Mouse (Mus musculus) G1E (cell line): ENCODE measurements around the gene Rin3. TPM values are rescaled to one million over a fixed set of nuclear protein-coding genes. Genes with fewer than 3 reads are reported as not detected.
A peak's percentile ranks its signal among the peaks of the same experiment; 100 is the strongest.

Source experiments
- ATAC-seq: 2 replicates; pipeline ENCODE4 v1.8.0; 2016; ENCODE audit warnings: mild to moderate bottlenecking; ENCODE audit not compliant: insufficient number of reproducible peaks, poor library complexity, low FRiP score, severe bottlenecking; ENCODE audit errors: extremely low read depth
- DNase-seq: peaks from one replicate; pipeline ENCODE4 v3.0.0; 2012; ENCODE audit warnings: low spot score
- H3K27me3 ChIP-seq: 2 replicates; pipeline ENCODE4 v1.6.1; 2012; ENCODE audit warnings: mild to moderate bottlenecking, low read length, inconsistent platforms; ENCODE audit not compliant: insufficient read depth
- H3K36me3 ChIP-seq: replicated peaks from 2 replicates; pipeline ENCODE3; 2012; ENCODE audit warnings: mild to moderate bottlenecking, inconsistent platforms
- H3K4me1 ChIP-seq: 2 replicates; pipeline ENCODE4 v1.6.1; 2012; ENCODE audit warnings: low read depth, low read length, inconsistent platforms, mixed read lengths; ENCODE audit not compliant: insufficient read depth
- H3K4me3 ChIP-seq: 2 replicates; pipeline ENCODE4 v1.5.1; 2012; ENCODE audit warnings: low read depth, mild to moderate bottlenecking, inconsistent platforms, low read length, moderate library complexity, mixed read lengths
- H3K9me3 ChIP-seq: replicated peaks from 2 replicates; pipeline ENCODE4 v1.6.1; 2012; ENCODE audit warnings: inconsistent platforms
- CTCF ChIP-seq: IDR thresholded peaks from 2 replicates; pipeline ENCODE4 v1.5.1; 2012; ENCODE audit warnings: low read depth, low read length, inconsistent platforms, mixed read lengths
- GATA1 ChIP-seq: IDR thresholded peaks from 2 replicates; pipeline ENCODE4 v1.6.1; 2012; ENCODE audit warnings: borderline replicate concordance, low read length, inconsistent platforms, mixed read lengths
- GATA2 ChIP-seq: IDR thresholded peaks from 2 replicates; pipeline ENCODE4 v1.6.1; 2012; ENCODE audit warnings: low read depth, low read length, inconsistent platforms, borderline replicate concordance
- POLR2AphosphoS5 ChIP-seq: IDR thresholded peaks from 2 replicates; pipeline ENCODE4 v1.6.1; 2012; ENCODE audit warnings: low read depth, low read length, inconsistent platforms; ENCODE audit not compliant: insufficient replicate concordance
- TAL1 ChIP-seq: conservative IDR thresholded peaks from 2 replicates; pipeline ENCODE4 v1.6.1; 2012; ENCODE audit warnings: low read depth, low read length, inconsistent platforms, mixed read lengths
- polyA plus RNA-seq: library from polyadenylated mRNA; stranded (reverse); fragments of >175 nt; gene quantifications from 2 replicates; pipeline ENCODE4 v1.2.3, GENCODE M21; 2012
- total RNA-seq, 2 experiments: library from RNA; stranded (forward) in 1 of 2; stranded (reverse) in 1 of 2; fragments of 200-1000 nt in 1 of 2; fragments of >200 nt in 1 of 2; fragmentation: Nextera tagmentation in 1 of 2; gene quantifications; 2 replicates each; pipeline ENCODE4 v1.2.3; 2014 to 2017

Rin3 gene
- total and polyA plus RNA-seq, 3 experiments = 3.4 to 5.2 (median 4.2) TPM

- ATAC-seq (no peak), DNase-seq (no peak)
- H3K4me1 ChIP-seq = peaks cover 3% of the 10 kb centered on the region; the same call in 1 of the 2 replicates
- no peak overlapping the region for H3K4me3 ChIP-seq
- H3K9me3 ChIP-seq = no peaks in the 10 kb centered on the region
- no peaks in the 10 kb centered on the region for H3K36me3 ChIP-seq
- no peak for TF ChIP-seq GATA1
- no peak for TF ChIP-seq CTCF
- no peak for TF ChIP-seq TAL1
- TF ChIP-seq POLR2AphosphoS5 = no peak
- no peak for TF ChIP-seq GATA2
- peaks cover 25% of the 10 kb centered on the region for H3K27me3 ChIP-seq
These were observed 100.4 kb downstream of the Rin3 start for GRCm38 (mm10) chr12:102383288-102383687.

GRCm38 (mm10) chr12:102384819-102385218 is 102.0 kb downstream of the Rin3 start:
- Histone ChIP-seq H3K36me3 (no peaks in the 10 kb centered on the region), H3K4me1 (peaks cover 5% of the 10 kb centered on the region; the same call in 1 of the 2 replicates), H3K4me3 (no peak overlapping the region), H3K27me3 (peaks cover 28% of the 10 kb centered on the region), H3K9me3 (no peaks in the 10 kb centered on the region)
- peak; percentile 64 for ATAC-seq
- DNase-seq = peak; percentile 28
- TF ChIP-seq TAL1 (no peak), GATA2 (no peak), CTCF (peak; percentile 78), GATA1 (no peak), POLR2AphosphoS5 (no peak)

GRCm38 (mm10) chr12:102387219-102387917 is 104.5 kb downstream of the Rin3 start:
- Histone ChIP-seq H3K4me3 (no peak overlapping the region), H3K36me3 (no peaks in the 10 kb centered on the region), H3K4me1 (peaks cover 5% of the 10 kb centered on the region; the same call in 1 of the 2 replicates), H3K9me3 (no peaks in the 10 kb centered on the region), H3K27me3 (peaks cover 22% of the 10 kb centered on the region)
- ATAC-seq (peak; percentile 68), DNase-seq (peak; percentile 67)
- TF ChIP-seq TAL1 = no peak
- no peak for TF ChIP-seq GATA2
- peak; percentile 99 for TF ChIP-seq CTCF

- Histone ChIP-seq H3K4me1 (peaks cover 5% of the 10 kb centered on the region; the same call in 1 of the 2 replicates), H3K27me3 (peaks cover 18% of the 10 kb centered on the region), H3K9me3 (no peaks in the 10 kb centered on the region), H3K36me3 (no peaks in the 10 kb centered on the region), H3K4me3 (no peak overlapping the region)
- peak; percentile 15; the same call in 1 of the 2 replicates for ATAC-seq
- no peak for DNase-seq
- TF ChIP-seq GATA1 (no peak), GATA2 (no peak), POLR2AphosphoS5 (no peak)
These were observed 107.2 kb downstream of the Rin3 start for GRCm38 (mm10) chr12:102390042-102390441.

- Histone ChIP-seq H3K9me3 (no peaks in the 10 kb centered on the region), H3K36me3 (no peaks in the 10 kb centered on the region), H3K4me1 (peaks cover 5% of the 10 kb centered on the region; the same call in 1 of the 2 replicates), H3K27me3 (peaks cover 18% of the 10 kb centered on the region), H3K4me3 (no peak overlapping the region)
- TF ChIP-seq POLR2AphosphoS5 (no peak), GATA2 (no peak), GATA1 (no peak), TAL1 (no peak), CTCF (no peak)
- no peak for DNase-seq
- no peak for ATAC-seq
These were observed 108.3 kb downstream of the Rin3 start for GRCm38 (mm10) chr12:102391109-102391508.

GRCm38 (mm10) chr12:102391982-102392381 is 109.1 kb downstream of the Rin3 start:
- no peak for ATAC-seq
- peak; percentile 12 for DNase-seq
- TF ChIP-seq CTCF (peak; percentile 83), POLR2AphosphoS5 (no peak), TAL1 (no peak), GATA2 (no peak)
- peaks cover 5% of the 10 kb centered on the region; the same call in 1 of the 2 replicates for H3K4me1 ChIP-seq
- no peak overlapping the region for H3K4me3 ChIP-seq
- no peaks in the 10 kb centered on the region for H3K36me3 ChIP-seq
- H3K9me3 ChIP-seq = no peaks in the 10 kb centered on the region
- H3K27me3 ChIP-seq = peaks cover 18% of the 10 kb centered on the region
